Mouse (Mus musculus): ENCODE data around the gene Cplx2.

The Cplx2 gene

DNA sequence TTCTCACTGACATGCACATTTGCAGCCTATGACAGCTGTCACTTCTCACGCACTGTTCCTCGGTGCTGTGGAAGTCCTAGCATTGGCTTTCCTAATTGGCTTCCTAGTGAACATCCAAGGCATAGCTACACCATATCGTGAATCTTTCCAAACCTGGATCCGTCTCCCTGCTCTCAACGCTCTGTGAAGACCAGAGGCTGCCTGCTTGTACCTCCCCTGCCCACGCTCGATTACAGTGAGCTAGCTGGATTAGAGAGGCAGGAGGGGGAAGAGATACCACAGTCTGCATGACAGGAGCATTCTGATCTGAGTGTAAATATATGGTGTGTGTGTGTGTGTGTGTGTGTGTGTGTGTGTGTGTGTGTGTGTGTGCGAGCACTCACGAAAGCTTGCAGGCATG lies 3.0 kb upstream of the Cplx2 start:
- DNase-seq = no peak

GRCm38 (mm10) chr13:54371387-54372330 lies 510 bp downstream of the Cplx2 start:
- peak; percentile 75 to 81 for DNase-seq

DNA sequence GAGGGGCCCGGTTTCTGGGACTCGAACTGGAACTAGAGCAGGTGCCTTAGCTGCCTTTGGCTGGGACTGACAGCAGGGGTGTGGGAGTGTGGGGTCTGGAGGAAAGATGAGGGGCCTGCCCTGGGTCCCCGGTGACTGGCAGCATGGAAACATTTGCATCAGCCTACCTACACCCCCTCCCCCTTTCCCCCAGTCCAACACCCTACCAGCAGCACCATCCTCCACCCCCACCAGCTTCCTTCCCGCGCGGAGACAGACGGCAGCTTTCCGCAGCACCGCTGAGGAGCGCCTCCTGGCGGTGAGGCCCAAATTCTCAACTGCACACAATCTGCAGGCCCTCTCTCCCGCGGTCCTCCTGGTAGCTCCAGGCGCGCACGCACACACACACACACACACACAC lies 1.5 kb downstream of the Cplx2 start:
- peak; percentile 97 to 98 for DNase-seq

DNA sequence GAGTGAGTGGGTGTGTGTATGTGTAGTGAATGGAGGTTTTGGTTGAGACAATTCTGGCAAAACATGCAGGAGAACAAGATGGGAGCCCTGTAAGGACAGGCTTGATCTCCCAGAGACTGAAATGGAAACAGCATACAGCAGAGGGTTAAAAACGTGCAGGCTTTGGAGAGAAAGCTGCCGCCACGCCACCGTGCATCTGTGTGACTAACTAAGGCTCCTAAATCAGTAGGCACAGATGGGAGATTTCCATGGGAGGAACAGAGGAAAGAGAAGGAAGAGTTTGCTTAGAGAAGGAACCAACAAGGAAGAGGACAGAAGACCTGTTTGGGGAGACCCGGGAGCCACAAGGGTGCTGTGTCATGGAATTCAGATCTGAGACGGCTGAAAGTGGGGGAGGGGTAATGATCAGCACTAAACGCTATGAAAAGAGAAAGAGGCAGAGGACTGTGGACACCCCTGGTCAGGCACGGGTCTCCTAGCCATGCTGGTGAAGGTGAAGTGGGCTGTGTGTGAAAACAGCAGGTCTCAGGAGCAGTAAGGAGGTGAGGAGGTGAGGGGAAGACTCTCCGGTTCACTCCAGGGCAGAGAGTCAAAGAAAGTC lies 3.1 kb downstream of the Cplx2 start:
- DNase-seq = peak in 1 of 2 experiments; percentile 50

- DNase-seq = peak; percentile 59 to 64
Measured at GRCm38 (mm10) chr13:54375497-54376495, 4.6 kb downstream of the Cplx2 start.

DNA sequence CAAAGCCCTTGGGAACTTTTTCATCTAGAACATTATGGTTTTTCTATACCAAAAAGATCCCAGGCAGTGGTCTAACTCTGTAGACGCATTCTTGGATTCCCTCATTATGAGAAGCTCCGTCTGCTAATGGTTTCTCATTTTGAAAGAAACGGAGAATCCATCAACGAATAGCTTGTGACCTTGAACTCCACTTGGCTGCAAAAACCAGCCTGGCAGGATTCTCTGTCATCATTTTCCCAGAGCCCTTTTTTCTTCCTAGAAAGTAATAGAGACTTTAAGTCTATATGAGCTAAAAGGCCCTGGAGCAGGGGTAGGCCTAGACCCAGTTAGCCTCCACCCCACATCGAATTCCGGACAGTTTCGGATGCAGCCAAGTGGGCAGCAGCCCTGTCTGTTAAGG lies 5.6 kb downstream of the Cplx2 start:
- DNase-seq = peak in 1 of 2 experiments; percentile 14

DNA sequence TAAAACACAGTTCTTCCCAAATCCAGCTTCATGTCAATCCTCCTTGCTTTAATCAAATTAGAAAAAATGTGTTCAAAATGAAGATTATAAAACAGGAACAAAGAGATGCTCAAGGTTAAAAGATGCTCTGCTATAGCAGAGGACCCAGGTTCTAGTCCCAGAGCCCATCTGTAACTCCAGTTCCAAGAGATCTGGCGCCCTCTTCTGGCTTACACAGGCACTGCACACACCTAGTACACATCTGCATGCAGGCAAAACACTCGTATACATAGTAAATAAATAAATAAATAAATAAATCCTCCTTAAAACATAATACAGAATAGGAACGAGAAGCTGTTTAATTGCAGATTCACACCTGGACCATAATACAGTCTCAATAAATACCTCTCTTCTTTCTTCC lies 6.9 kb downstream of the Cplx2 start:
- peak; percentile 44 to 68 for DNase-seq

DNA sequence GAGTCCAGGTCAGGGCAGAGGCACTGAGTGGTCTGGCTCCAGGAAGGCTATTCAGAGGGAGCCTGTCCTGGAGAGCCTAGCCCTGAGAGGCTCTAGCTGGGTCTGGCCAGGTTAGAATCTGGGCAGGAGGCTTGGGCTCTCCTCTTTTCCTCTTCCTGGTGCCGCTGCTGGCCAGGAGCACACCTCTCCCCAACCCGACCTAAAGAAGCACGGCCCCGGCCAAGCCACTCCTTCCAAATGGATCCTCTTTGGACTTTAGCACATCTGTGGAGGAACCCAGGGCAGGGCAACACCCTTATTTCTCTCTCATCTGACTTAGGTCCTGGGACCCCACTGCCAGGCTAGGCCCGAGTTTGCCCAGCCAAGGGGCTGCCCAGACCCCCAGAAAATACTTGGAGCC lies 9.3 kb downstream of the Cplx2 start:
- peak in 1 of 2 experiments; percentile 21 for DNase-seq

GRCm38 (mm10) chr13:54381396-54381795 lies 10.2 kb downstream of the Cplx2 start:
- no peak for DNase-seq

- DNase-seq = peak; percentile 37 to 43
Measured at GRCm38 (mm10) chr13:54383531-54383930, 12.4 kb downstream of the Cplx2 start.

DNA sequence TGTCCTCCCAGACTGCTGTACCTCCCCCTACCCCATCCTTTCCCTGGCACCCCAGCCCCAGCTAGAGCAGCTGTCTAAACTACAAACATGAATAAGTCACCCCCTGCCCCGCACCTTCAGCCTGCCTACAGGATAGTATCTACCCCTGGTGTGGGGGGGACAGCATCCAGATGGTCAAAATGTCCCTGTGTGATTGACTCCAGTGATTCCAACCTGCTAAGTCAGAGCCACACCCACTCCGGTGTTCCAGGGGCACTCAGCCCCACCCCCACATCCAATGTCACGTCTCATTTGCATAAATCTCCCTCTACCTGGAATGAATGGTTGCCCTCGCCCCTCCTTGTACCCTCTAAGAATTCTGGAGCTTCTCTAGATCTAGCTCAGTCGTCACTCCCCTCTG lies 13.4 kb downstream of the Cplx2 start:
- peak in 1 of 2 experiments; percentile 65 for DNase-seq

- DNase-seq = peak; percentile 57 to 59
Measured at GRCm38 (mm10) chr13:54385008-54386004, 14.2 kb downstream of the Cplx2 start.

DNA sequence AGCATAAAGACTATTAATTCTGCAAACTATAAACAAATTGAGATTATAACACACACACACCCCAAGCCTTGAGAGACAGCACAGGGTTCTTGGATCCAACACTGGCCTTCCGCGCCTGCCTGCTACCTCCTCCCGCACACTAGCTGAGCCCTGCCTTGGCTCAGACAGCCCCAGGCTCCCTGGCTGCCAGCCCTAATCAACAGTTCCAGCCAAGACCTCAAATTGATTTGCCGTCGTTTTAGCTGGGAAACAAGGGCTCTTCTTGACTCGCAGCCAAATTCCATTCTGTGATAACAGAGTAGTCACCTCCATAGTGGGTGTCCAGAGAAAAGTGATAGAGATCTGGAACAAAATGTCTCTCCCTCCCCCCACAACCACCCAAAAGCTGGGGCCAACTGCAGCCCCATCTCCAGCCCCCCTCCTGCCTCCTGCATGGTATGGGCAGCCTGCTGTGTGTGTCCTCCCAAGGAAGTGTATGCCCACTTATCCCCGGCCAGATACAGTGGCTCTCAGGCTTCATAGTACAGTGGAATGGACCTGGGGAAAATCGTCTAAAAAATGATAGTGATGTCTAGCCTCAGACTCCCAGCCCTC lies 18.9 kb downstream of the Cplx2 start:
- peak; percentile 76 to 81 for DNase-seq

- DNase-seq = peak in 1 of 2 experiments; percentile 12
Measured at GRCm38 (mm10) chr13:54390565-54391013, 19.4 kb downstream of the Cplx2 start.

- DNase-seq = peak in 1 of 2 experiments; percentile 22
Measured at GRCm38 (mm10) chr13:54391313-54391712, 20.2 kb downstream of the Cplx2 start.

GRCm38 (mm10) chr13:54397069-54397468 lies 25.9 kb downstream of the Cplx2 start:
- DNase-seq = no peak

DNA sequence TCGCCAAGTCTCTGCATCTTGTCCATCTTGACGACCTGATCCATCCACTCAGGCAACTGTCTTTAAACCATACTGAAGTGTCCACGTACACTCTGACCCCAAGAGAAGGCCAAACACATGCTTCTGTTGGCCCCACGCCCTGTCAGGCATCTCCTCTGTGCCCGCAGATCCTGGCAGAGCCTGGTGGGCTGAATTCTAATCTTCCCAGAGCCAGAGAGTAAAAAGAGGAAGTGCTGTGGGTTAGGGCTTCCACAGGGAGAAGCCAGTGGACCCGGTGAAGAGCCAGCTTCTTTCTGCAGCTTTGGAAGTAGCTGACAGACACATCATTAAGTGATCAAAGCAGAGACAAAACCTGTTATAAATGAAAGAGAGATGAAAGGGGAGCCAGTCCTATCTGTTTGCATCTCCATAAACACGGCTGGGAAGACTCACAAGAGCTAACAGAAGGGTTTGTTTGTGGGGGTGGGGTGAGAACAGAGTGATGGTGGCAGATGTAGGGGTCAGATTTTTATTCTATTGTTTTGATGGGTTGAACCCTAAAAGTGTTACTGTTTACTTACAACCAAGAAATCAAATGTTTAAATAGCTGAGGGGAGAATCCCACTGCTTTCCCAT lies 29.5 kb downstream of the Cplx2 start:
- no peak for DNase-seq

- no peak for DNase-seq
Measured at GRCm38 (mm10) chr13:54401180-54401569, 30.0 kb downstream of the Cplx2 start.

- DNase-seq = no peak
Measured at GRCm38 (mm10) chr13:54402346-54402745, 31.2 kb downstream of the Cplx2 start.

Data from cerebellum, postnatal 25 days (tissue).